Mouse (Mus musculus) G1E (cell line): Measurements from ENCODE around the gene Pex16. TPM values are rescaled to one million over a fixed set of nuclear protein-coding genes. Genes with fewer than 3 reads are reported as not detected.

Experiments used
- ATAC-seq: 2 replicates; pipeline ENCODE4 v1.8.0; 2016; ENCODE audit warnings: mild to moderate bottlenecking; ENCODE audit not compliant: insufficient number of reproducible peaks, poor library complexity, low FRiP score, severe bottlenecking; ENCODE audit errors: extremely low read depth
- DNase-seq: peaks from one replicate; pipeline ENCODE4 v3.0.0; 2012; ENCODE audit warnings: low spot score
- H3K27me3 ChIP-seq: 2 replicates; pipeline ENCODE4 v1.6.1; 2012; ENCODE audit warnings: mild to moderate bottlenecking, low read length, inconsistent platforms; ENCODE audit not compliant: insufficient read depth
- H3K36me3 ChIP-seq: replicated peaks from 2 replicates; pipeline ENCODE3; 2012; ENCODE audit warnings: mild to moderate bottlenecking, inconsistent platforms
- H3K4me1 ChIP-seq: 2 replicates; pipeline ENCODE4 v1.6.1; 2012; ENCODE audit warnings: low read depth, low read length, inconsistent platforms, mixed read lengths; ENCODE audit not compliant: insufficient read depth
- H3K4me3 ChIP-seq: 2 replicates; pipeline ENCODE4 v1.5.1; 2012; ENCODE audit warnings: low read depth, mild to moderate bottlenecking, inconsistent platforms, low read length, moderate library complexity, mixed read lengths
- H3K9me3 ChIP-seq: replicated peaks from 2 replicates; pipeline ENCODE4 v1.6.1; 2012; ENCODE audit warnings: inconsistent platforms
- CTCF ChIP-seq: IDR thresholded peaks from 2 replicates; pipeline ENCODE4 v1.5.1; 2012; ENCODE audit warnings: low read depth, low read length, inconsistent platforms, mixed read lengths
- GATA1 ChIP-seq: IDR thresholded peaks from 2 replicates; pipeline ENCODE4 v1.6.1; 2012; ENCODE audit warnings: borderline replicate concordance, low read length, inconsistent platforms, mixed read lengths
- GATA2 ChIP-seq: IDR thresholded peaks from 2 replicates; pipeline ENCODE4 v1.6.1; 2012; ENCODE audit warnings: low read depth, low read length, inconsistent platforms, borderline replicate concordance
- POLR2AphosphoS5 ChIP-seq: IDR thresholded peaks from 2 replicates; pipeline ENCODE4 v1.6.1; 2012; ENCODE audit warnings: low read depth, low read length, inconsistent platforms; ENCODE audit not compliant: insufficient replicate concordance
- TAL1 ChIP-seq: conservative IDR thresholded peaks from 2 replicates; pipeline ENCODE4 v1.6.1; 2012; ENCODE audit warnings: low read depth, low read length, inconsistent platforms, mixed read lengths
- polyA plus RNA-seq: library from polyadenylated mRNA; stranded (reverse); fragments of >175 nt; gene quantifications from 2 replicates; pipeline ENCODE4 v1.2.3, GENCODE M21; 2012
- total RNA-seq, 2 experiments: library from RNA; stranded (forward) in 1 of 2; stranded (reverse) in 1 of 2; fragments of 200-1000 nt in 1 of 2; fragments of >200 nt in 1 of 2; fragmentation: Nextera tagmentation in 1 of 2; gene quantifications; 2 replicates each; pipeline ENCODE4 v1.2.3; 2014 to 2017

The Pex16 gene
- total and polyA plus RNA-seq, 3 experiments, result 6.9 to 22.0 (median 13.3) TPM

GRCm38 (mm10) chr2:92424462-92425308 is 50.2 kb downstream of the Pex16 start:
- peaks cover 99% of the 10 kb centered on the region for H3K36me3 ChIP-seq
- TF ChIP-seq CTCF (no peak), GATA2 (no peak), TAL1 (no peak), GATA1 (no peak), POLR2AphosphoS5 (no peak)
- H3K9me3 ChIP-seq, result no peaks in the 10 kb centered on the region
- no peak overlapping the region for H3K4me3 ChIP-seq
- DNase-seq (no peak), ATAC-seq (no peak)
- H3K27me3 ChIP-seq, result no peaks in the 10 kb centered on the region
- H3K4me1 ChIP-seq, result peaks cover 33% of the 10 kb centered on the region

GRCm38 (mm10) chr2:92425366-92425765 is 50.9 kb downstream of the Pex16 start:
- no peak for ATAC-seq
- Histone ChIP-seq H3K36me3 (peaks cover 96% of the 10 kb centered on the region), H3K4me3 (no peak overlapping the region), H3K9me3 (no peaks in the 10 kb centered on the region), H3K4me1 (peaks cover 40% of the 10 kb centered on the region), H3K27me3 (no peaks in the 10 kb centered on the region)
- no peak for DNase-seq
- TF ChIP-seq GATA1 (no peak), POLR2AphosphoS5 (no peak), GATA2 (no peak), CTCF (no peak), TAL1 (no peak)

- no peak overlapping the region for H3K4me3 ChIP-seq
- TF ChIP-seq POLR2AphosphoS5 (no peak), CTCF (no peak), TAL1 (no peak), GATA2 (no peak), GATA1 (no peak)
- peaks cover 94% of the 10 kb centered on the region for H3K36me3 ChIP-seq
- no peaks in the 10 kb centered on the region for H3K9me3 ChIP-seq
- H3K4me1 ChIP-seq, result peaks cover 50% of the 10 kb centered on the region
- ATAC-seq (no peak), DNase-seq (no peak)
- H3K27me3 ChIP-seq, result no peaks in the 10 kb centered on the region
These were observed 52.0 kb downstream of the Pex16 start for GRCm38 (mm10) chr2:92426426-92426825.

- ATAC-seq, result no peak
- Histone ChIP-seq H3K36me3 (peaks cover 91% of the 10 kb centered on the region), H3K4me1 (peaks cover 62% of the 10 kb centered on the region)
These were observed 53.4 kb downstream of the Pex16 start for GRCm38 (mm10) chr2:92427882-92428281.

GRCm38 (mm10) chr2:92430089-92430488 is 55.6 kb downstream of the Pex16 start:
- ATAC-seq (no peak), DNase-seq (no peak)
- no peaks in the 10 kb centered on the region; the same call in 1 of the 2 replicates for H3K27me3 ChIP-seq
- H3K4me1 ChIP-seq, result peaks cover 68% of the 10 kb centered on the region
- no peak for TF ChIP-seq GATA1
- no peak for TF ChIP-seq POLR2AphosphoS5
- TF ChIP-seq CTCF, result no peak
- TF ChIP-seq GATA2, result no peak
- no peak for TF ChIP-seq TAL1
- no peak overlapping the region; the same call in 1 of the 2 replicates for H3K4me3 ChIP-seq
- H3K36me3 ChIP-seq, result peaks cover 68% of the 10 kb centered on the region
- H3K9me3 ChIP-seq, result no peaks in the 10 kb centered on the region

More at GRCm38 (mm10) chr2:92427882-92428281, 53.4 kb downstream of the Pex16 start:
- TF ChIP-seq GATA1, result no peak
- no peak for TF ChIP-seq TAL1
- no peak for TF ChIP-seq GATA2
- no peak for TF ChIP-seq POLR2AphosphoS5
- no peak for TF ChIP-seq CTCF
- no peaks in the 10 kb centered on the region for H3K27me3 ChIP-seq
- DNase-seq, result no peak
- no peaks in the 10 kb centered on the region for H3K9me3 ChIP-seq
- H3K4me3 ChIP-seq, result no peak overlapping the region

Other genes with a start within 250 kb of the Pex16 start
- not detected in 2 replicates for gene Large2, start 193 bp downstream of the Pex16 start, total RNA-seq (2014; fragmentation: Nextera tagmentation)
- gene Large2, start 193 bp downstream of the Pex16 start, total RNA-seq (2017), result 0.05 TPM in 1 of 2 replicates, not detected in the other
- gene Large2, start 193 bp downstream of the Pex16 start, polyA plus RNA-seq, result not detected in 2 replicates
- gene 1700029I15Rik, start 7.9 kb downstream of the Pex16 start, total RNA-seq (2014; fragmentation: Nextera tagmentation), result 1.9 TPM in 1 of 2 replicates, not detected in the other
- gene 1700029I15Rik, start 7.9 kb downstream of the Pex16 start, total RNA-seq (2017), result 0.93 and 2.0 TPM in 2 replicates
- gene 1700029I15Rik, start 7.9 kb downstream of the Pex16 start, polyA plus RNA-seq, result 0.55 and 0.67 TPM in 2 replicates
- not detected in 2 replicates for gene Mapk8ip1, start 26.6 kb downstream of the Pex16 start, total RNA-seq (2014; fragmentation: Nextera tagmentation)
- gene Mapk8ip1, start 26.6 kb downstream of the Pex16 start, total RNA-seq (2017), result 0.17 and 0.22 TPM in 2 replicates
- gene Mapk8ip1, start 26.6 kb downstream of the Pex16 start, polyA plus RNA-seq, result 0.05 and 0.12 TPM in 2 replicates
- 28.7 and 30.6 TPM in 2 replicates for gene Cry2, start 59.4 kb downstream of the Pex16 start, total RNA-seq (2014; fragmentation: Nextera tagmentation)
- 8.2 and 13.3 TPM in 2 replicates for gene Cry2, start 59.4 kb downstream of the Pex16 start, total RNA-seq (2017)
- gene Cry2, start 59.4 kb downstream of the Pex16 start, polyA plus RNA-seq, result 15.8 and 18.0 TPM in 2 replicates
- 40.5 and 43.2 TPM in 2 replicates for gene Slc35c1, start 85.9 kb downstream of the Pex16 start, total RNA-seq (2014; fragmentation: Nextera tagmentation)
- gene Slc35c1, start 85.9 kb downstream of the Pex16 start, total RNA-seq (2017), result 8.9 and 11.4 TPM in 2 replicates
- gene Slc35c1, start 85.9 kb downstream of the Pex16 start, polyA plus RNA-seq, result 25.1 and 31.2 TPM in 2 replicates
- 2.3 and 3.4 TPM in 2 replicates for gene Chst1, start 225.0 kb downstream of the Pex16 start, total RNA-seq (2014; fragmentation: Nextera tagmentation)
- gene Chst1, start 225.0 kb downstream of the Pex16 start, total RNA-seq (2017), result 4.4 and 4.5 TPM in 2 replicates
- 0.47 and 0.57 TPM in 2 replicates for gene Chst1, start 225.0 kb downstream of the Pex16 start, polyA plus RNA-seq